Mouse (Mus musculus) neural tube, embryonic 11.5 days (tissue): ENCODE measurements around the gene Zfp423. TPM values are rescaled to one million over a fixed set of nuclear protein-coding genes. Genes with fewer than 3 reads are reported as not detected.

ENCODE experiments used
- ATAC-seq: fragments of 200-750 bp; cut with Nextera tagmentation; 2 replicates; pipeline ENCODE4 v1.8.0; 2017; ENCODE audit warnings: moderate number of reproducible peaks, mild to moderate bottlenecking, moderate TSS enrichment, moderate library complexity; ENCODE audit not compliant: insufficient read depth, low FRiP score, low TSS enrichment
- DNase-seq: peaks from one replicate; pipeline ENCODE4 v3.0.0-alpha.2; 2015; ENCODE audit warnings: low spot score
- H3K27ac ChIP-seq: fragments of 300-500 bp; sonication (generic); 2 replicates; pipeline ENCODE4 v1.5.1; 2014; ENCODE audit warnings: low read depth, mild to moderate bottlenecking, low read length
- H3K27me3 ChIP-seq: fragments of 300-500 bp; sonication (generic); 2 replicates; pipeline ENCODE4 v1.6.1; 2014; ENCODE audit warnings: mild to moderate bottlenecking, low read length, mixed read lengths; ENCODE audit not compliant: control insufficient read depth, insufficient read depth
- H3K36me3 ChIP-seq: fragments of 300-500 bp; sonication (generic); 2 replicates; pipeline ENCODE4 v1.6.1; 2014; ENCODE audit warnings: mild to moderate bottlenecking, low read length, moderate library complexity, mixed read lengths; ENCODE audit not compliant: control insufficient read depth, insufficient read depth
- H3K4me1 ChIP-seq: fragments of 300-500 bp; sonication (generic); 2 replicates; pipeline ENCODE4 v1.6.1; 2014; ENCODE audit warnings: low read length, mixed read lengths; ENCODE audit not compliant: control insufficient read depth, insufficient read depth
- H3K4me2 ChIP-seq: fragments of 300-500 bp; sonication (generic); 2 replicates; pipeline ENCODE4 v1.6.1; 2014; ENCODE audit warnings: low read depth, mild to moderate bottlenecking, moderate library complexity
- H3K4me3 ChIP-seq: fragments of 300-500 bp; sonication (generic); 2 replicates; pipeline ENCODE4 v1.5.1; 2014; ENCODE audit warnings: low read depth, low read length
- H3K9ac ChIP-seq: fragments of 300-500 bp; sonication (generic); 2 replicates; pipeline ENCODE4 v1.6.1; 2014; ENCODE audit warnings: mild to moderate bottlenecking, low read length
- H3K9me3 ChIP-seq: fragments of 300-500 bp; sonication (generic); 2 replicates; pipeline ENCODE4 v1.6.1; 2016; ENCODE audit warnings: low read length; ENCODE audit not compliant: control insufficient read depth
- WGBS: fragments of 180-500 bp; shearing (Covaris S2); extraction: QIAGEN DNeasy Blood & Tissue Kit; methylation state at CpG from one replicate; pipeline ENCODE4 v1.1.7; 2014; 5-methylcytosine and 5-hydroxymethylcytosine counted together
- polyA plus RNA-seq: library from polyadenylated mRNA; unstranded; fragments of >200 nt; fragmentation: Nextera tagmentation; extraction: Ambion mirVana; gene quantifications from 2 replicates; pipeline ENCODE4 v1.2.1, GENCODE M21; 2014

Zfp423 gene
- polyA plus RNA-seq, 1 experiment from 2014 or later, result 40.7 TPM

- Histone ChIP-seq H3K4me3 (0 out of 2 replicates have a peak overlapping the region, but pooled peaks have one; percentile 9), H3K27me3 (no peaks in the 10 kb centered on the region), H3K27ac (peak overlapping the region; percentile 65), H3K4me2 (peak overlapping the region; percentile 40), H3K9me3 (no peaks in the 10 kb centered on the region), H3K36me3 (no peaks in the 10 kb centered on the region), H3K9ac (peak overlapping the region; percentile 50), H3K4me1 (peaks cover 53% of the 10 kb centered on the region)
- under 1% methylated on average over 20 of the region's 20 CpGs for WGBS
- DNase-seq (peak; percentile 72), ATAC-seq (peak; percentile 67)
Measured at GRCm38 (mm10) chr8:87938351-87939232, 20.8 kb downstream of the Zfp423 start.

GRCm38 (mm10) chr8:87937211-87937610, 22.2 kb downstream of the Zfp423 start:
- H3K27ac ChIP-seq, result peak overlapping the region; percentile 14; the same call in 1 of the 2 replicates
- no peak overlapping the region for H3K4me2 ChIP-seq
- no peaks in the 10 kb centered on the region for H3K9me3 ChIP-seq
- no peak overlapping the region for H3K9ac ChIP-seq
- ATAC-seq (no peak), DNase-seq (no peak)
- H3K4me3 ChIP-seq, result no peak overlapping the region
- H3K27me3 ChIP-seq, result no peaks in the 10 kb centered on the region
- no peaks in the 10 kb centered on the region for H3K36me3 ChIP-seq
- 67% methylated on average over 3 of the region's 3 CpGs for WGBS
- peaks cover 62% of the 10 kb centered on the region for H3K4me1 ChIP-seq

GRCm38 (mm10) chr8:87935088-87935680, 24.2 kb downstream of the Zfp423 start:
- WGBS, result 90% methylated on average over 6 of the region's 6 CpGs
- H3K4me2 ChIP-seq, result no peak overlapping the region
- H3K27me3 ChIP-seq, result no peaks in the 10 kb centered on the region
- no peak overlapping the region for H3K27ac ChIP-seq
- no peaks in the 10 kb centered on the region for H3K36me3 ChIP-seq
- ATAC-seq (no peak), DNase-seq (no peak)
- H3K9me3 ChIP-seq, result no peaks in the 10 kb centered on the region
- H3K9ac ChIP-seq, result no peak overlapping the region
- no peak overlapping the region for H3K4me3 ChIP-seq
- H3K4me1 ChIP-seq, result peaks cover 53% of the 10 kb centered on the region

- Histone ChIP-seq H3K36me3 (no peaks in the 10 kb centered on the region), H3K27ac (no peak overlapping the region), H3K4me3 (no peak overlapping the region), H3K4me1 (peaks cover 43% of the 10 kb centered on the region), H3K9ac (no peak overlapping the region), H3K9me3 (no peaks in the 10 kb centered on the region), H3K27me3 (no peaks in the 10 kb centered on the region), H3K4me2 (no peak overlapping the region)
- no peak for ATAC-seq
- no peak for DNase-seq
- 63% methylated on average over 13 of the region's 13 CpGs for WGBS
Measured at GRCm38 (mm10) chr8:87934175-87934574, 25.2 kb downstream of the Zfp423 start.

- Histone ChIP-seq H3K4me1 (peaks cover 39% of the 10 kb centered on the region), H3K4me2 (no peak overlapping the region), H3K27ac (peak overlapping the region; percentile 54; the same call in 1 of the 2 replicates), H3K9ac (no peak overlapping the region), H3K36me3 (no peaks in the 10 kb centered on the region; the same call in 1 of the 2 replicates), H3K4me3 (no peak overlapping the region), H3K9me3 (no peaks in the 10 kb centered on the region), H3K27me3 (no peaks in the 10 kb centered on the region)
- DNase-seq (no peak), ATAC-seq (no peak)
- WGBS, result 49% methylated on average over 8 of the region's 8 CpGs
Measured at GRCm38 (mm10) chr8:87933752-87934151, 25.6 kb downstream of the Zfp423 start.

GRCm38 (mm10) chr8:87928857-87929256, 30.5 kb downstream of the Zfp423 start:
- DNase-seq (no peak), ATAC-seq (no peak)
- Histone ChIP-seq H3K4me2 (no peak overlapping the region), H3K27me3 (no peaks in the 10 kb centered on the region), H3K4me3 (no peak overlapping the region), H3K4me1 (peaks cover 18% of the 10 kb centered on the region), H3K36me3 (no peaks in the 10 kb centered on the region; the same call in 1 of the 2 replicates), H3K9ac (no peak overlapping the region), H3K27ac (no peak overlapping the region), H3K9me3 (no peaks in the 10 kb centered on the region)
- WGBS, result 31% methylated on average over 2 of the region's 2 CpGs

GRCm38 (mm10) chr8:87927034-87927830, 32.2 kb downstream of the Zfp423 start:
- DNase-seq, result no peak
- no peak for ATAC-seq
- Histone ChIP-seq H3K36me3 (no peaks in the 10 kb centered on the region; the same call in 1 of the 2 replicates), H3K4me1 (peaks cover 2% of the 10 kb centered on the region), H3K27me3 (no peaks in the 10 kb centered on the region), H3K4me2 (no peak overlapping the region), H3K4me3 (no peak overlapping the region), H3K27ac (no peak overlapping the region), H3K9ac (no peak overlapping the region), H3K9me3 (no peaks in the 10 kb centered on the region)
- WGBS, result 61% methylated on average over 10 of the region's 10 CpGs

- no peaks in the 10 kb centered on the region for H3K9me3 ChIP-seq
- DNase-seq (no peak), ATAC-seq (no peak)
- no peak overlapping the region for H3K27ac ChIP-seq
- no peaks in the 10 kb centered on the region; the same call in 1 of the 2 replicates for H3K4me1 ChIP-seq
- H3K27me3 ChIP-seq, result no peaks in the 10 kb centered on the region
- WGBS, result 79% methylated on average over 7 of the region's 7 CpGs
- no peaks in the 10 kb centered on the region; the same call in 1 of the 2 replicates for H3K36me3 ChIP-seq
- no peak overlapping the region for H3K9ac ChIP-seq
- no peak overlapping the region for H3K4me2 ChIP-seq
- H3K4me3 ChIP-seq, result no peak overlapping the region
Measured at GRCm38 (mm10) chr8:87926098-87926890, 33.1 kb downstream of the Zfp423 start.
